Comparison of ENCODE assay signal across 14 mouse cellular contexts in the genomic region with DNA sequence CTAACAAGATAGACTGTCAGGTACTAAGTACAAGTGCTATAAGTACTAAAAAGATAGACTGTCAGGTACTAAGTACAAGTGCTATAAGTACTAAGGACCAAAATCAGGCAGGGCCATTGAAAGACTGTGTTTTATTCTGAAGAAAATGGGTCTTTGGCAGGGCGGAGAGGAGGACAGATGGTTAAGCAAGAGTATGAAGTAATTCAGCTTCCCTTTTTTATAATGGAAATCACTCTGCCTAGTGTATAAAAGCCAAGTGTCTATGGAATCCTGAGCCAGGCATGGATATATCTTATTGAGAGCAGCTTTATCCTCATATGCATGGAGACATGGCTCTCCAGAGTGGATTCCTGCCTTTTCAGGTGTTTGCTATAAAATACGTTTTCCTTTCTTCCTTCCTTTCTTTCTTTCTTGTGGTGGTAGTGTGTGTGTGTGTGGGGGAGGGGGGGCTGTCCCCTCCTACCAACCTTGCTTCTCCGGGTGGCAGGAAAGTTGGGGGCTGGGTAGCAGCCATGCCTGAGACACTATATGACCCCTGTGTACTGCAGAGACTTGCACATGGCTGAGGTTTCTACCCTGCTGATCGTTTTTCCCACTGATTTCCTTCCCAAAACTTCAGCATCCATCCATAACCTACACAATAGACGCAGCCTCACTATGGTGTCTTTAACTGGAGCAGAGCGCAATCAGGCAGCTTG. TPM values are rescaled to one million over a fixed set of nuclear protein-coding genes. Genes with fewer than 3 reads are reported as not detected.
DNase-seq lines count a peak whose midpoint lies in the region; ATAC-seq lines count a peak whose summit lies in the region.
"Had no signal": no experiment of that assay in that cellular context is flagged by ENCODE, and none has a peak within 500 bp of the region (broad histone marks: within the 10 kb centered on the region; RNA-seq: fewer than 3 reads in every experiment).

No protein-coding gene starts in this region.

- intact Hi-C loops in heart, postnatal 14 days (cut with DNase I), result no loop called here

- H3K4me3 ChIP-seq in neural tube, embryonic 12.5 days, result no peak overlapping the region
- no peak overlapping the region for H3K4me3 ChIP-seq in neural tube, embryonic 15.5 days (replicated peaks)
- no peak overlapping the region for H3K4me3 ChIP-seq in forebrain, embryonic 14.5 days (ENCODE audit: low read depth, low read length)
- H3K4me3 ChIP-seq in intestine, embryonic 16.5 days (ENCODE audit: low read length), result no peak overlapping the region
- H3K4me3 ChIP-seq: embryonic facial prominence, embryonic 13.5 days; layer of hippocampus, adult 2 months had no signal

- WGBS in neural tube, embryonic 12.5 days, result 53% methylated on average over 6 of the region's 6 CpGs
- WGBS in neural tube, embryonic 15.5 days, result 44% methylated on average over 6 of the region's 6 CpGs
- WGBS in forebrain, embryonic 14.5 days, result 43% methylated on average over 6 of the region's 6 CpGs
- 75% methylated on average over 6 of the region's 6 CpGs for WGBS in intestine, embryonic 16.5 days

- H3K4me1 ChIP-seq in neural tube, embryonic 12.5 days, result peaks cover 13% of the 10 kb centered on the region
- H3K4me1 ChIP-seq in neural tube, embryonic 15.5 days, result peaks cover 11% of the 10 kb centered on the region; the same call in 1 of the 2 replicates
- peaks cover 25% of the 10 kb centered on the region for H3K4me1 ChIP-seq in forebrain, embryonic 14.5 days (ENCODE audit: control insufficient read depth, insufficient read depth, low read length)
- peaks cover 8% of the 10 kb centered on the region; the same call in 1 of the 2 replicates for H3K4me1 ChIP-seq in intestine, embryonic 16.5 days (ENCODE audit: control insufficient read depth, insufficient read depth, low read length)

- peak; percentile 79 for DNase-seq in heart, adult 11 months
- no peak for DNase-seq in heart, postnatal 14 days
- peak; percentile 81 for DNase-seq in forebrain, embryonic 14.5 days (ENCODE audit: low spot score)
- DNase-seq in thymus, postnatal 4 days, result peak; percentile 31
- DNase-seq: cerebellum, postnatal 14 days; heart, adult 18-20 months; heart, postnatal 10 days; lung, embryonic 14.5 days had no signal

- ATAC-seq in neural tube, embryonic 12.5 days (ENCODE audit: low FRiP score, low read depth), result peak; percentile 13; the same call in 1 of the 2 replicates
- no peak for ATAC-seq in neural tube, embryonic 15.5 days (ENCODE audit: low FRiP score)
- peak; percentile 86 for ATAC-seq in forebrain, embryonic 14.5 days
- no peak for ATAC-seq in intestine, embryonic 16.5 days

- no peak overlapping the region for H3K9ac ChIP-seq in neural tube, embryonic 12.5 days
- H3K9ac ChIP-seq in neural tube, embryonic 15.5 days (replicated peaks), result no peak overlapping the region
- H3K9ac ChIP-seq in forebrain, embryonic 14.5 days (ENCODE audit: low read length), result no peak overlapping the region
- H3K9ac ChIP-seq in intestine, embryonic 16.5 days (ENCODE audit: low read depth, low read length), result no peak overlapping the region
- H3K9ac ChIP-seq: embryonic facial prominence, embryonic 13.5 days; lung, embryonic 14.5 days had no signal

- H3K4me2 ChIP-seq in neural tube, embryonic 12.5 days (replicated peaks), result no peak overlapping the region
- no peak overlapping the region for H3K4me2 ChIP-seq in neural tube, embryonic 15.5 days
- H3K4me2 ChIP-seq in forebrain, embryonic 14.5 days (ENCODE audit: low read length), result no peak overlapping the region
- no peak overlapping the region for H3K4me2 ChIP-seq in intestine, embryonic 16.5 days (ENCODE audit: low read depth, low read length)
- H3K4me2 ChIP-seq: embryonic facial prominence, embryonic 13.5 days; lung, embryonic 14.5 days had no signal

- H3K36me3 ChIP-seq in neural tube, embryonic 12.5 days, result peaks cover 10% of the 10 kb centered on the region; the same call in 1 of the 2 replicates
- peaks cover 6% of the 10 kb centered on the region for H3K36me3 ChIP-seq in neural tube, embryonic 15.5 days
- peaks cover 13% of the 10 kb centered on the region for H3K36me3 ChIP-seq in forebrain, embryonic 14.5 days (ENCODE audit: control insufficient read depth, insufficient read depth, low read length)
- H3K36me3 ChIP-seq in intestine, embryonic 16.5 days (ENCODE audit: control insufficient read depth, insufficient read depth, low read length), result no peaks in the 10 kb centered on the region
- H3K36me3 ChIP-seq: G1E had no signal

- H3K9me3 ChIP-seq in neural tube, embryonic 12.5 days, result no peaks in the 10 kb centered on the region
- no peaks in the 10 kb centered on the region for H3K9me3 ChIP-seq in neural tube, embryonic 15.5 days (replicated peaks)
- no peaks in the 10 kb centered on the region for H3K9me3 ChIP-seq in forebrain, embryonic 14.5 days (replicated peaks; ENCODE audit: control insufficient read depth, low read length)
- no peaks in the 10 kb centered on the region for H3K9me3 ChIP-seq in intestine, embryonic 16.5 days (ENCODE audit: control insufficient read depth, low read length)
- H3K9me3 ChIP-seq: embryonic facial prominence, embryonic 13.5 days; G1E had no signal

- H3K27me3 ChIP-seq in neural tube, embryonic 12.5 days (replicated peaks), result no peaks in the 10 kb centered on the region
- H3K27me3 ChIP-seq in neural tube, embryonic 15.5 days (replicated peaks), result no peaks in the 10 kb centered on the region
- H3K27me3 ChIP-seq in forebrain, embryonic 14.5 days (replicated peaks; ENCODE audit: control insufficient read depth, insufficient read depth, low read length), result no peaks in the 10 kb centered on the region
- no peaks in the 10 kb centered on the region for H3K27me3 ChIP-seq in intestine, embryonic 16.5 days (replicated peaks; ENCODE audit: control insufficient read depth, insufficient read depth, low read length)
- H3K27me3 ChIP-seq: embryonic facial prominence, embryonic 13.5 days had no signal

- H3K27ac ChIP-seq in neural tube, embryonic 12.5 days, result no peak overlapping the region
- H3K27ac ChIP-seq in neural tube, embryonic 15.5 days (replicated peaks), result no peak overlapping the region
- H3K27ac ChIP-seq in forebrain, embryonic 14.5 days (ENCODE audit: low read depth, low read length), result peak overlapping the region; percentile 28; the same call in 1 of the 2 replicates
- no peak overlapping the region for H3K27ac ChIP-seq in intestine, embryonic 16.5 days (ENCODE audit: low read length)
- H3K27ac ChIP-seq: embryonic facial prominence, embryonic 13.5 days; layer of hippocampus, adult 2 months had no signal

RNA-seq across cellular contexts. Expression of gene Ntn4, which starts 40.3 kb away (rescaled TPM):
- total RNA-seq in heart, postnatal 14 days (2021), result 10 to 100 TPM; 18.0 to 18.4 TPM
- 2.1 and 3.2 TPM in 2 replicates for polyA plus RNA-seq in neural tube, embryonic 12.5 days (2016; fragmentation: Nextera tagmentation; extraction: Ambion mirVana)
- 0.43 and 0.59 TPM in 2 replicates for polyA plus RNA-seq in neural tube, embryonic 15.5 days (2015; fragmentation: Nextera tagmentation; extraction: Ambion mirVana)
- polyA plus RNA-seq in forebrain, embryonic 14.5 days (2014; fragmentation: Nextera tagmentation; extraction: Ambion mirVana), result 0.78 and 0.97 TPM in 2 replicates
- 0.22 and 0.23 TPM in 2 replicates for polyA plus RNA-seq in intestine, embryonic 16.5 days (2015; fragmentation: Nextera tagmentation; extraction: Ambion mirVana)
- polyA plus RNA-seq: G1E had no signal

Comparison
In these comparisons a context has a peak if more than half of its experiments do, and no peak if none do; other contexts are left out.
1. DNase-seq: peak in heart, adult 11 months (single experiment), forebrain, embryonic 14.5 days (single experiment) and thymus, postnatal 4 days (single experiment); none in heart, postnatal 14 days (0 of 2).
2. ATAC-seq: peak in neural tube, embryonic 12.5 days (single experiment) and forebrain, embryonic 14.5 days (single experiment); none in neural tube, embryonic 15.5 days (single experiment) and intestine, embryonic 16.5 days (single experiment).